Mouse (Mus musculus) midbrain, embryonic 11.5 days (tissue): ENCODE measurements around the gene Olfr694. TPM values are rescaled to one million over a fixed set of nuclear protein-coding genes. Genes with fewer than 3 reads are reported as not detected.

Experiments used
- ATAC-seq: fragments of 200-750 bp; cut with Nextera tagmentation; 2 replicates; pipeline ENCODE4 v1.8.0; 2017; ENCODE audit warnings: moderate TSS enrichment, moderate library complexity; ENCODE audit not compliant: low FRiP score
- DNase-seq: peaks from one replicate; pipeline ENCODE4 v3.0.0; 2015; ENCODE audit warnings: low spot score; ENCODE audit errors: missing footprints
- H3K27ac ChIP-seq: fragments of 300-500 bp; sonication (generic); 2 replicates; pipeline ENCODE4 v1.5.1; 2014; ENCODE audit warnings: low read depth, low read length
- H3K27me3 ChIP-seq: fragments of 300-500 bp; sonication (generic); 2 replicates; pipeline ENCODE4 v1.6.1; 2014; ENCODE audit warnings: mild to moderate bottlenecking, low read length, moderate library complexity, mixed read lengths; ENCODE audit not compliant: control insufficient read depth, insufficient read depth
- H3K36me3 ChIP-seq: fragments of 300-500 bp; sonication (generic); 2 replicates; pipeline ENCODE4 v1.6.1; 2014; ENCODE audit warnings: mild to moderate bottlenecking, low read length, moderate library complexity, mixed read lengths; ENCODE audit not compliant: control insufficient read depth, insufficient read depth
- H3K4me1 ChIP-seq: fragments of 300-500 bp; sonication (generic); 2 replicates; pipeline ENCODE4 v1.6.1; 2014; ENCODE audit warnings: low read length; ENCODE audit not compliant: control insufficient read depth, insufficient read depth
- H3K4me2 ChIP-seq: fragments of 300-500 bp; sonication (generic); 2 replicates; pipeline ENCODE4 v1.6.1; 2014; ENCODE audit warnings: mild to moderate bottlenecking, moderate library complexity
- H3K4me3 ChIP-seq: fragments of 300-500 bp; sonication (generic); 2 replicates; pipeline ENCODE4 v1.5.1; 2014; ENCODE audit warnings: low read depth, low read length
- H3K9ac ChIP-seq: fragments of 300-500 bp; sonication (generic); 2 replicates; pipeline ENCODE4 v1.6.1; 2014; ENCODE audit warnings: low read length
- H3K9me3 ChIP-seq: fragments of 300-500 bp; sonication (generic); 2 replicates; pipeline ENCODE4 v1.6.1; 2016; ENCODE audit warnings: low read length; ENCODE audit not compliant: control insufficient read depth
- WGBS: fragments of 180-500 bp; shearing (Covaris S2); extraction: QIAGEN DNeasy Blood & Tissue Kit; methylation state at CpG from one replicate; pipeline ENCODE4 v1.1.7; 2014; 5-methylcytosine and 5-hydroxymethylcytosine counted together
- polyA plus RNA-seq: library from polyadenylated mRNA; unstranded; fragments of >200 nt; fragmentation: Nextera tagmentation; extraction: Ambion mirVana; gene quantifications from 2 replicates; pipeline ENCODE4 v1.2.1, GENCODE M21; 2014

The Olfr694 gene
- polyA plus RNA-seq, 1 experiment from 2014 or later: not detected

GRCm38 (mm10) chr7:106680484-106680883 is 11.1 kb downstream of the Olfr694 start, which contains the start of gene Olfr693:
Gene Olfr693, minus strand, starts transcription at chr7:106680584.
- ATAC-seq (no peak), DNase-seq (no peak)
- Histone ChIP-seq H3K4me3 (no peak within 1 kb of the TSS), H3K27ac (no peak within 1 kb of the TSS), H3K4me1 (no peaks in the 10 kb centered on the region), H3K9me3 (no peaks in the 10 kb centered on the region), H3K36me3 (no peaks in the 10 kb centered on the region), H3K9ac (no peak within 1 kb of the TSS), H3K27me3 (no peaks in the 10 kb centered on the region), H3K4me2 (no peak within 1 kb of the TSS)

DNA sequence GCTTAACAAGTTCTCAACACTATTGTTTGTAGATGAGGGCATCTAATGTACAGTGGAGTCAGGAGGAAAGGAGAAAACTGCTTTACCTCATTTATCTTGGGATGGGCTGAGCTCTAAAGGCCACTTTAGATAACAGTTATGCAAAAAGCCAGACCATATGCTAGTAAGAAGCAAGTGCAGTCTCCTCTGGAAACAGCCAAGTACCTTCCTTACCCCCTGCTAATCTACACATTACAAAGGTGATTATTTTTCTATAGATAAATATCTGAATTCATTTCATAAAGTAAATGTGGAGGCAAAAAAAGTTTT is 39.3 kb downstream of the Olfr694 start:
- no peak overlapping the region for H3K27ac ChIP-seq
- no peak overlapping the region for H3K4me3 ChIP-seq
- H3K4me1 ChIP-seq: no peaks in the 10 kb centered on the region
- H3K27me3 ChIP-seq: no peaks in the 10 kb centered on the region
- H3K36me3 ChIP-seq: no peaks in the 10 kb centered on the region
- H3K9ac ChIP-seq: no peak overlapping the region
- no peaks in the 10 kb centered on the region for H3K9me3 ChIP-seq
- ATAC-seq: no peak
- H3K4me2 ChIP-seq: no peak overlapping the region
- DNase-seq: no peak

GRCm38 (mm10) chr7:106651555-106652343 is 39.9 kb downstream of the Olfr694 start:
- no peak overlapping the region for H3K4me2 ChIP-seq
- DNase-seq (no peak), ATAC-seq (no peak)
- H3K27me3 ChIP-seq: no peaks in the 10 kb centered on the region
- no peaks in the 10 kb centered on the region for H3K4me1 ChIP-seq
- H3K9ac ChIP-seq: no peak overlapping the region
- H3K36me3 ChIP-seq: no peaks in the 10 kb centered on the region
- H3K4me3 ChIP-seq: no peak overlapping the region
- H3K27ac ChIP-seq: no peak overlapping the region
- H3K9me3 ChIP-seq: no peaks in the 10 kb centered on the region

- Histone ChIP-seq H3K27me3 (no peaks in the 10 kb centered on the region), H3K36me3 (no peaks in the 10 kb centered on the region), H3K4me1 (no peaks in the 10 kb centered on the region), H3K9ac (no peak overlapping the region), H3K4me2 (no peak overlapping the region), H3K9me3 (no peaks in the 10 kb centered on the region), H3K4me3 (no peak overlapping the region), H3K27ac (no peak overlapping the region)
- DNase-seq: no peak
- ATAC-seq: no peak
- 86% methylated on average over 1 of the region's 1 CpGs for WGBS
Observed at GRCm38 (mm10) chr7:106649774-106650173, 41.8 kb downstream of the Olfr694 start.

DNA sequence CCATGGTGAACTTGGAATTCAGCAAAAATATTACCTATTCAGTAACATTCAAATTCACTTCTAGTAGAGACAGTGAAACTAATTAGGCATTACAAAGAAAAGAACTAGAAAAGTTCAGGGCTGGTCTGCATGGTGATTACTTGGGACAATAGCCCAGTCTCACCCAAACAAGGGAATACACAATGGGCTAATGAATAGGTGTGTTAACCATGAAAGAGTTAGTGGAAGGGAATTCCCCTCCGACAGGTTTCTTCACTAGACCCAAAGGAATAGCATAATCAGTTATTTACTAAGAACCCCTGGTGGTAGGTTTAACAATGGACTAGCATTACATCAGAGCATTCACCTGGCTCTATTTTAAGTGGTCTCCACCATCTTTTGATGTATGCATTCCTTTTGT is 46.4 kb downstream of the Olfr694 start:
- Histone ChIP-seq H3K9ac (no peak overlapping the region), H3K4me2 (no peak overlapping the region), H3K9me3 (no peaks in the 10 kb centered on the region), H3K27me3 (no peaks in the 10 kb centered on the region), H3K4me3 (no peak overlapping the region), H3K36me3 (no peaks in the 10 kb centered on the region), H3K4me1 (no peaks in the 10 kb centered on the region), H3K27ac (no peak overlapping the region)
- ATAC-seq: no peak
- WGBS: 76% methylated on average over 1 of the region's 1 CpGs
- DNase-seq: no peak

- whole genome bisulfite sequencing: 75% methylated on average over 3 of the region's 3 CpGs
- Histone ChIP-seq H3K27me3 (no peaks in the 10 kb centered on the region), H3K4me3 (no peak overlapping the region), H3K36me3 (no peaks in the 10 kb centered on the region), H3K4me2 (no peak overlapping the region), H3K4me1 (no peaks in the 10 kb centered on the region), H3K9me3 (no peaks in the 10 kb centered on the region), H3K9ac (no peak overlapping the region), H3K27ac (no peak overlapping the region)
- no peak for DNase-seq
- ATAC-seq: no peak
Observed at GRCm38 (mm10) chr7:106644222-106644870, 47.3 kb downstream of the Olfr694 start.

- Histone ChIP-seq H3K4me3 (no peak overlapping the region), H3K9me3 (no peaks in the 10 kb centered on the region), H3K27me3 (no peaks in the 10 kb centered on the region), H3K27ac (no peak overlapping the region), H3K9ac (no peak overlapping the region), H3K4me2 (no peak overlapping the region), H3K4me1 (no peaks in the 10 kb centered on the region), H3K36me3 (no peaks in the 10 kb centered on the region)
- DNase-seq: no peak
- 78% methylated on average over 1 of the region's 1 CpGs for WGBS
- no peak for ATAC-seq
Observed at GRCm38 (mm10) chr7:106640839-106641238, 50.8 kb downstream of the Olfr694 start.

GRCm38 (mm10) chr7:106635560-106635959 is 56.1 kb downstream of the Olfr694 start:
- ATAC-seq (no peak), DNase-seq (no peak)
- H3K4me3 ChIP-seq: no peak overlapping the region
- no peak overlapping the region for H3K4me2 ChIP-seq
- WGBS: 87% methylated on average over 4 of the region's 4 CpGs
- H3K36me3 ChIP-seq: no peaks in the 10 kb centered on the region
- H3K9me3 ChIP-seq: no peaks in the 10 kb centered on the region
- H3K4me1 ChIP-seq: no peaks in the 10 kb centered on the region
- no peak overlapping the region for H3K9ac ChIP-seq
- H3K27ac ChIP-seq: no peak overlapping the region
- H3K27me3 ChIP-seq: no peaks in the 10 kb centered on the region
